Mouse (Mus musculus) thymus, adult 2 months (tissue): ENCODE data around the gene Rab32.

ENCODE experiments used
- CTCF ChIP-seq: fragments of 200-500 bp; IDR thresholded peaks from 2 replicates; pipeline ENCODE4 v1.5.1; 2012; ENCODE audit warnings: mild to moderate bottlenecking, control low read depth, low read length, moderate library complexity, borderline replicate concordance; ENCODE audit not compliant: control insufficient read depth, poor library complexity, insufficient read depth; ENCODE audit errors: extremely low read depth
- POLR2A ChIP-seq: fragments of 200-500 bp; IDR thresholded peaks from 2 replicates; pipeline ENCODE4 v1.6.1; 2012; ENCODE audit warnings: mild to moderate bottlenecking, low read length, control low read depth, moderate library complexity; ENCODE audit not compliant: control insufficient read depth, poor library complexity, insufficient read depth; ENCODE audit errors: extremely low read depth

- TF ChIP-seq POLR2A (no peak), CTCF (no peak)
Observed at GRCm38 (mm10) chr10:10555221-10555620, 2.8 kb downstream of the Rab32 start.
